Mouse (Mus musculus) cortical plate, adult 2 months (tissue): ENCODE measurements around the gene Gm12169. TPM values are rescaled to one million over a fixed set of nuclear protein-coding genes. Genes with fewer than 3 reads are reported as not detected.

Source experiments
- H3K27ac ChIP-seq: fragments of 200-500 bp; 2 replicates; pipeline ENCODE4 v1.5.1; 2012; ENCODE audit warnings: low read length, control low read depth, inconsistent platforms; ENCODE audit not compliant: insufficient read depth
- H3K4me1 ChIP-seq: fragments of 200-500 bp; 2 replicates; pipeline ENCODE4 v1.6.1; 2011; ENCODE audit warnings: low read length; ENCODE audit not compliant: control insufficient read depth, insufficient read depth
- H3K4me3 ChIP-seq: fragments of 200-500 bp; 2 replicates; pipeline ENCODE4 v1.5.1; 2011; ENCODE audit warnings: mild to moderate bottlenecking, low read length, control low read depth; ENCODE audit not compliant: insufficient read depth
- CTCF ChIP-seq: fragments of 200-500 bp; IDR thresholded peaks from 2 replicates; pipeline ENCODE4 v1.5.1; 2011; ENCODE audit warnings: mild to moderate bottlenecking, control low read depth, low read length; ENCODE audit not compliant: insufficient read depth; ENCODE audit errors: extremely low read depth
- POLR2A ChIP-seq: fragments of 200-500 bp; IDR thresholded peaks from 2 replicates; pipeline ENCODE4 v1.6.1; 2011; ENCODE audit warnings: mild to moderate bottlenecking, low read length, control low read depth; ENCODE audit not compliant: insufficient read depth; ENCODE audit errors: extremely low read depth
- polyA plus RNA-seq: library from polyadenylated mRNA; depleted of rRNA; stranded (reverse); fragments of >200 nt; gene quantifications from 2 replicates; pipeline ENCODE4 v1.2.3, GENCODE M21; 2012; rRNA removed

Gene Gm12169
- polyA plus RNA-seq, 1 experiment: not detected

DNA sequence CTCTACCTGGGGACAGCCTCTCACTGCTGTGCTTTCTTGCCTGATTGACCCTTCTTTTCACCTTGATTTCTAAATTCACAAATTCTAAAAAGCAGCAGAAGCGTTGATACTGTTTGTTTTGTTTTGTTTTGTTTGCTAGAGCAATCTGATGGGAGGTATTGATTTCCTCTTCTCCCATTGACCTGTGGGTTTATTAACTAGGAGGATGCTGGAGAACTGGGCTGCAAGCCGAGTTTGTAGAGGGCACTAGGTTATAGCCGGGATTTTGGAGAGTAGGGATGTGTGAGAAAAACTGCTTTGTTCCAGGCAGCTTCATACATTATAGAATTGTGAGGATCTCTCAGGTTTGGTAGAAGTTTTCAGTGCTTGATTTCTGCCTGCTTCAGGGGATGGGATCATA is 56.4 kb downstream of the Gm12169 start:
- no peak overlapping the region for H3K27ac ChIP-seq
- TF ChIP-seq CTCF: no peak
- no peak for TF ChIP-seq POLR2A
- no peak overlapping the region for H3K4me3 ChIP-seq
- H3K4me1 ChIP-seq: no peaks in the 10 kb centered on the region

DNA sequence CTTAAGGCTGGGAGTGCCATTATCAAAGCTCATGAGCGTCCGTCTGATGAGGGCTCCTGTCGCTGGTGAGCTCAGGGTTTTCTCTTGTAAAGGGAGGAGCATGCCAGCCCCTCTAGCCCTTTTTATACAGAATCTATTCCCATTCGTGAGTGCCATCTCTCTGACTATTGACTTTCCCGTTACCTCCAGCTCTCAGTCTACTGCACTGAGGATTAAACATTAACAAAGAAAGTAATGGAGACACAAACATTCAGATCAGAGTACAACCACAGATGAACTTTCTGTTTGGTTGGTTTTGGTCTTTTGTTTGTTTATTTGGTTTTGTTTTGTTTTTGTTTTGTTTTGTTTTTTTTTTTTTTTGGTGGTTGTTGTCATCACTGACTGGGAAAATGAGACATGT is 58.7 kb downstream of the Gm12169 start:
- TF ChIP-seq POLR2A (no peak), CTCF (no peak)
- Histone ChIP-seq H3K4me1 (no peaks in the 10 kb centered on the region), H3K27ac (no peak overlapping the region), H3K4me3 (no peak overlapping the region)

Other genes with a start within 250 kb of the Gm12169 start
- gene Cyfip2, start 211.4 kb upstream of the Gm12169 start, polyA plus RNA-seq: 273 and 275 TPM in 2 replicates
- 0.23 and 0.28 TPM in 2 replicates for gene Itk, start 134.7 kb upstream of the Gm12169 start, polyA plus RNA-seq
- gene Fam71b, start 127.7 kb upstream of the Gm12169 start, polyA plus RNA-seq: not detected in 2 replicates
- 29.4 and 32.8 TPM in 2 replicates for gene Med7, start 87.3 kb upstream of the Gm12169 start, polyA plus RNA-seq
- gene Havcr2, start 69.3 kb upstream of the Gm12169 start, polyA plus RNA-seq: 1.5 and 1.6 TPM in 2 replicates
- not detected in 2 replicates for gene BC053393, start 47.3 kb downstream of the Gm12169 start, polyA plus RNA-seq
- not detected in 2 replicates for gene Dppa1, start 105.0 kb downstream of the Gm12169 start, polyA plus RNA-seq
- not detected in 2 replicates for gene Timd2, start 182.8 kb downstream of the Gm12169 start, polyA plus RNA-seq
- not detected in 2 replicates for gene Havcr1, start 210.9 kb downstream of the Gm12169 start, polyA plus RNA-seq